Mouse (Mus musculus) stomach, embryonic 15.5 days (tissue): ENCODE measurements around the gene Frem1. TPM values are rescaled to one million over a fixed set of nuclear protein-coding genes. Genes with fewer than 3 reads are reported as not detected.

Experiments
- ATAC-seq: fragments of 200-750 bp; cut with Nextera tagmentation; 2 replicates; pipeline ENCODE4 v1.8.0; 2017; ENCODE audit warnings: low read depth, moderate number of reproducible peaks, moderate TSS enrichment; ENCODE audit not compliant: insufficient read depth, low FRiP score
- H3K27ac ChIP-seq: fragments of 300-500 bp; sonication (generic); 2 replicates; pipeline ENCODE4 v1.5.1; 2015; ENCODE audit warnings: mild to moderate bottlenecking, inconsistent platforms
- H3K27me3 ChIP-seq: fragments of 300-500 bp; sonication (generic); replicated peaks from 2 replicates; pipeline ENCODE4 v1.6.1; 2015; ENCODE audit warnings: inconsistent platforms
- H3K36me3 ChIP-seq: fragments of 300-500 bp; sonication (generic); 2 replicates; pipeline ENCODE4 v1.6.1; 2015; ENCODE audit warnings: inconsistent platforms
- H3K4me1 ChIP-seq: fragments of 300-500 bp; sonication (generic); 2 replicates; pipeline ENCODE4 v1.6.1; 2015; ENCODE audit warnings: inconsistent platforms
- H3K4me2 ChIP-seq: fragments of 300-500 bp; sonication (generic); 2 replicates; pipeline ENCODE4 v1.6.1; 2015; ENCODE audit warnings: mild to moderate bottlenecking, inconsistent platforms
- H3K4me3 ChIP-seq: fragments of 300-500 bp; sonication (generic); replicated peaks from 2 replicates; pipeline ENCODE4 v1.5.1; 2015; ENCODE audit warnings: inconsistent platforms
- H3K9ac ChIP-seq: fragments of 300-500 bp; sonication (generic); 2 replicates; pipeline ENCODE4 v1.6.1; 2015; ENCODE audit warnings: inconsistent platforms
- H3K9me3 ChIP-seq: fragments of 300-500 bp; sonication (generic); 2 replicates; pipeline ENCODE4 v1.6.1; 2016; ENCODE audit warnings: inconsistent platforms
- WGBS: fragments of 180-500 bp; shearing (Covaris S2); methylation state at CpG from one replicate; pipeline ENCODE4 v1.1.7; 2015; 5-methylcytosine and 5-hydroxymethylcytosine counted together
- polyA plus RNA-seq: library from polyadenylated mRNA; unstranded; fragments of >200 nt; fragmentation: Nextera tagmentation; extraction: Ambion mirVana; gene quantifications from 2 replicates; pipeline ENCODE4 v1.2.1, GENCODE M21; 2015

Frem1 gene
- polyA plus RNA-seq, 1 experiment from 2014 or later = 10.7 TPM

- H3K27me3 ChIP-seq = no peaks in the 10 kb centered on the region
- 77% methylated on average over 9 of the region's 9 CpGs for WGBS
- H3K4me1 ChIP-seq = 0 out of 2 replicates have a peak, but pooled peaks cover 5% of the 10 kb centered on the region
- no peak overlapping the region for H3K9ac ChIP-seq
- H3K36me3 ChIP-seq = no peaks in the 10 kb centered on the region
- H3K27ac ChIP-seq = no peak overlapping the region
- H3K4me2 ChIP-seq = no peak overlapping the region
- no peaks in the 10 kb centered on the region for H3K9me3 ChIP-seq
- ATAC-seq = no peak
- no peak overlapping the region for H3K4me3 ChIP-seq
These were observed 169.6 kb downstream of the Frem1 start for GRCm38 (mm10) chr4:82882500-82882899.

- H3K4me3 ChIP-seq = no peak overlapping the region
- WGBS = 61% methylated on average over 3 of the region's 3 CpGs
- no peak overlapping the region for H3K4me2 ChIP-seq
- H3K4me1 ChIP-seq = 0 out of 2 replicates have a peak, but pooled peaks cover 5% of the 10 kb centered on the region
- no peak for ATAC-seq
- no peak overlapping the region for H3K9ac ChIP-seq
- H3K27ac ChIP-seq = no peak overlapping the region
- H3K9me3 ChIP-seq = no peaks in the 10 kb centered on the region
- H3K36me3 ChIP-seq = no peaks in the 10 kb centered on the region
- no peaks in the 10 kb centered on the region for H3K27me3 ChIP-seq
These were observed 170.8 kb downstream of the Frem1 start for GRCm38 (mm10) chr4:82881366-82881765.

GRCm38 (mm10) chr4:82880243-82880642 is 171.9 kb downstream of the Frem1 start:
- Histone ChIP-seq H3K27me3 (no peaks in the 10 kb centered on the region), H3K4me1 (0 out of 2 replicates have a peak, but pooled peaks cover 5% of the 10 kb centered on the region), H3K4me2 (no peak overlapping the region), H3K9me3 (no peaks in the 10 kb centered on the region), H3K36me3 (no peaks in the 10 kb centered on the region), H3K27ac (no peak overlapping the region; the same call in 1 of the 2 replicates), H3K9ac (no peak overlapping the region), H3K4me3 (no peak overlapping the region)
- 61% methylated on average over 2 of the region's 2 CpGs for WGBS
- no peak for ATAC-seq

- Histone ChIP-seq H3K9ac (no peak overlapping the region), H3K27ac (no peak overlapping the region), H3K36me3 (no peaks in the 10 kb centered on the region), H3K4me3 (no peak overlapping the region), H3K27me3 (no peaks in the 10 kb centered on the region), H3K9me3 (no peaks in the 10 kb centered on the region), H3K4me1 (no peaks in the 10 kb centered on the region), H3K4me2 (no peak overlapping the region)
- 63% methylated on average over 6 of the region's 6 CpGs for WGBS
- no peak for ATAC-seq
These were observed 173.0 kb downstream of the Frem1 start for GRCm38 (mm10) chr4:82879152-82879551.

GRCm38 (mm10) chr4:82876656-82877055 is 175.5 kb downstream of the Frem1 start:
- Histone ChIP-seq H3K27me3 (no peaks in the 10 kb centered on the region), H3K9ac (no peak overlapping the region), H3K4me1 (no peaks in the 10 kb centered on the region), H3K27ac (no peak overlapping the region), H3K9me3 (no peaks in the 10 kb centered on the region), H3K36me3 (no peaks in the 10 kb centered on the region), H3K4me2 (no peak overlapping the region), H3K4me3 (no peak overlapping the region)
- 78% methylated on average over 2 of the region's 2 CpGs for WGBS
- ATAC-seq = no peak

GRCm38 (mm10) chr4:82875532-82875931 is 176.6 kb downstream of the Frem1 start:
- no peak overlapping the region for H3K4me3 ChIP-seq
- 67% methylated on average over 4 of the region's 4 CpGs for WGBS
- no peak overlapping the region for H3K9ac ChIP-seq
- ATAC-seq = no peak
- H3K36me3 ChIP-seq = no peaks in the 10 kb centered on the region
- no peak overlapping the region for H3K27ac ChIP-seq
- no peaks in the 10 kb centered on the region for H3K4me1 ChIP-seq
- no peak overlapping the region for H3K4me2 ChIP-seq
- H3K27me3 ChIP-seq = no peaks in the 10 kb centered on the region
- no peaks in the 10 kb centered on the region for H3K9me3 ChIP-seq

- no peak for ATAC-seq
- Histone ChIP-seq H3K9me3 (no peaks in the 10 kb centered on the region), H3K27me3 (no peaks in the 10 kb centered on the region), H3K4me2 (no peak overlapping the region), H3K9ac (no peak overlapping the region), H3K36me3 (no peaks in the 10 kb centered on the region), H3K4me1 (no peaks in the 10 kb centered on the region), H3K27ac (no peak overlapping the region), H3K4me3 (no peak overlapping the region)
- 66% methylated on average over 4 of the region's 4 CpGs for WGBS
These were observed 177.3 kb downstream of the Frem1 start for GRCm38 (mm10) chr4:82874791-82875190.

GRCm38 (mm10) chr4:82872548-82872947 is 179.6 kb downstream of the Frem1 start:
- Histone ChIP-seq H3K9me3 (no peaks in the 10 kb centered on the region), H3K36me3 (no peaks in the 10 kb centered on the region), H3K4me3 (no peak overlapping the region), H3K27ac (peak overlapping the region; percentile 52; the same call in 1 of the 2 replicates), H3K4me2 (no peak overlapping the region), H3K9ac (no peak overlapping the region), H3K27me3 (no peaks in the 10 kb centered on the region), H3K4me1 (no peaks in the 10 kb centered on the region)
- ATAC-seq = no peak
- WGBS = 46% methylated on average over 4 of the region's 4 CpGs

GRCm38 (mm10) chr4:82872121-82872520 is 180.0 kb downstream of the Frem1 start:
- Histone ChIP-seq H3K36me3 (no peaks in the 10 kb centered on the region), H3K27me3 (no peaks in the 10 kb centered on the region), H3K4me2 (no peak overlapping the region), H3K27ac (no peak overlapping the region), H3K9me3 (no peaks in the 10 kb centered on the region), H3K9ac (no peak overlapping the region), H3K4me1 (no peaks in the 10 kb centered on the region), H3K4me3 (no peak overlapping the region)
- no peak for ATAC-seq
- 27% methylated on average over 6 of the region's 6 CpGs for WGBS

GRCm38 (mm10) chr4:82870931-82871330 is 181.2 kb downstream of the Frem1 start:
- H3K27me3 ChIP-seq = no peaks in the 10 kb centered on the region
- WGBS = 67% methylated on average over 6 of the region's 6 CpGs
- ATAC-seq = no peak
- no peak overlapping the region for H3K27ac ChIP-seq
- no peaks in the 10 kb centered on the region for H3K9me3 ChIP-seq
- H3K4me1 ChIP-seq = no peaks in the 10 kb centered on the region
- H3K4me3 ChIP-seq = no peak overlapping the region
- H3K9ac ChIP-seq = no peak overlapping the region
- H3K4me2 ChIP-seq = no peak overlapping the region
- H3K36me3 ChIP-seq = no peaks in the 10 kb centered on the region

GRCm38 (mm10) chr4:82867731-82868445 is 184.3 kb downstream of the Frem1 start:
- Histone ChIP-seq H3K4me3 (no peak overlapping the region), H3K27ac (peak overlapping the region; percentile 26; the same call in 1 of the 2 replicates), H3K9ac (no peak overlapping the region), H3K9me3 (no peaks in the 10 kb centered on the region), H3K4me2 (no peak overlapping the region), H3K36me3 (no peaks in the 10 kb centered on the region), H3K4me1 (no peaks in the 10 kb centered on the region), H3K27me3 (no peaks in the 10 kb centered on the region)
- no peak for ATAC-seq
- WGBS = 68% methylated on average over 5 of the region's 5 CpGs

- no peak overlapping the region for H3K4me2 ChIP-seq
- no peak overlapping the region for H3K9ac ChIP-seq
- ATAC-seq = no peak
- peak overlapping the region; percentile 13 for H3K27ac ChIP-seq
- H3K4me1 ChIP-seq = no peaks in the 10 kb centered on the region
- no peaks in the 10 kb centered on the region for H3K27me3 ChIP-seq
- no peak overlapping the region for H3K4me3 ChIP-seq
- no peaks in the 10 kb centered on the region for H3K9me3 ChIP-seq
- WGBS = 50% methylated on average over 4 of the region's 4 CpGs
- no peaks in the 10 kb centered on the region for H3K36me3 ChIP-seq
These were observed 185.0 kb downstream of the Frem1 start for GRCm38 (mm10) chr4:82867111-82867510.
